Mouse (Mus musculus): ENCODE data around the gene Ryr1.

DNA sequence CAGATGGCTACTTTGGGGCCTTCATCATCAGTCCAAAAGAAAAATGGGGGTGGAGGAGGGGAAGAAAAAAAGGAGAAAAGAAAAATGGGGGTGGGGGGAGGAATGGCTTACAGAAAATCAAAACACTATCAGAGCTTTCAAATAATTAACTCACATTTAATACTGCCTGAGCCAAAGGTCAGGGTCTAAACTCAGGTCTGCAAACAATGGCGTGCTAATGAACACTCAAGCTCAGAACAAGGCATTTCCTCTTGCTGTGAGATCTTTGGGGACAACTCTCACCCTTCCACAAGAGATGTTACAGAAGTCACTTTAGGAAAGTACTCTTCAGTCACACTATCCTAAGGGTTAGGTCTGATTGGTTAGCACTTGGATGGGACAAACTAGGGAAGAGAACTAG is 166.2 kb downstream of the Ryr1 start:
- no peak for TF ChIP-seq CTCF (IDR thresholded peaks at IDR 0.05; ENCODE audit: borderline replicate concordance, insufficient read depth, low read depth, low read length)
- TF ChIP-seq POLR2A (IDR thresholded peaks at IDR 0.05; ENCODE audit: borderline replicate concordance, insufficient read depth, low read length), result no peak
